Mouse (Mus musculus): ENCODE measurements at regions not wholly inside any gene's neighbourhood (a gene's known extent, or its start where the extent isn't known, plus 50 kb on each side); places are given as distances from the start of the nearest gene placed in this dataset.

DNA sequence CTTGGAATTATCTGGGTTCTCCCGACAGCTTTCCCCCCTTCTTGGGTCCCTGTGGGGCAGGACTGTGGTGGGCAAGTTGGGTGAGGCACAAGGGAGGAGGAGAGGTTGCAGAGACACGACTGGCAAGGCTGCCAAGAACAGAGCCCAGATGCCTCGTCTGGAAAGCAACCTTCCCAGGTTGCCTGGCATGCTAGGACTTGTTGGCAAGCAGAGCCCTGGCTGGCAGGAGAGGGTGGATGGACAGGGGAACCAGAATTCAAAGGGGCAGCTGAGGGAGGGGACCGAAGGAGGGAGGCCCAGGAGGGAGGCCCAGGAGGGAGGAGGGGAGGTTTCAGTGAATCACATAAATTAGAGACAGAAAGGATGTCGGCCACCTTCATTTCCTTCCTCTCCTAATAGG lies 274.8 kb downstream of the Sox9 start:
- Histone ChIP-seq H3K27ac (ENCODE audit: low read length) (no peak overlapping the region), H3K9ac (replicated peaks; ENCODE audit: low read depth) (no peak overlapping the region), H3K4me1 (ENCODE audit: insufficient read depth, low read depth, low read length) (no peaks in the 10 kb centered on the region), H3K9me3 (ENCODE audit: low read length) (no peaks in the 10 kb centered on the region), H3K4me3 (ENCODE audit: low read depth, low read length) (no peak overlapping the region), H3K4me2 (replicated peaks; ENCODE audit: low read depth, low read length) (no peak overlapping the region), H3K27me3 (replicated peaks; ENCODE audit: insufficient read depth, low read length) (no peaks in the 10 kb centered on the region), H3K36me3 (ENCODE audit: insufficient read depth, low read length) (no peaks in the 10 kb centered on the region)
- ATAC-seq = no peak
- DNase-seq (ENCODE audit: low spot score) = no peak
- WGBS = 21% methylated on average over 5 of the region's 5 CpGs
- TF ChIP-seq CTCF (IDR thresholded peaks at IDR 0.05) (no peak), EP300 (IDR thresholded peaks at IDR 0.05) (no peak)

DNA sequence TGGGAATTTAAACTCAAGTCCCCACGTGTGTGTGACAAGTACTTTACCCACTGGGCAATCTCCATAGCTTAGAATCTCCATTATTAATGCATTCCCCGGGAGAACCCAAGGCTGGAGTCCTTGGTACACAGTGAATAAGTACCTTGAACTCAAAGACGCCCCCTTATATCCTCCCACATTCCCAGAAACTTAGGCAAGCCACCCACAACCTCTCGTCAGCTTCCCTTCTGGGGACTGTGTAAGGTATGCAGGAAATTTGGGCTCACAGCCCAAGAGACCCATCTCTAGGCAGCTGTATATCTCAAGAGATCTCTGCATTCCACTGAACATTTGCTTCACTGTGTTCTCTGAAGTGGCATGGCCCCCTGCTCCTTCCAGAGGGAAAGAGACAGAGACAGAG lies 288.3 kb downstream of the Sox9 start:
- Histone ChIP-seq H3K4me1 (ENCODE audit: insufficient read depth, low read depth, low read length) (no peaks in the 10 kb centered on the region), H3K27ac (ENCODE audit: low read length) (no peak overlapping the region), H3K9ac (replicated peaks; ENCODE audit: low read depth) (no peak overlapping the region), H3K4me3 (ENCODE audit: low read depth, low read length) (no peak overlapping the region), H3K27me3 (replicated peaks; ENCODE audit: insufficient read depth, low read length) (no peaks in the 10 kb centered on the region), H3K36me3 (ENCODE audit: insufficient read depth, low read length) (no peaks in the 10 kb centered on the region), H3K9me3 (ENCODE audit: low read length) (no peaks in the 10 kb centered on the region), H3K4me2 (replicated peaks; ENCODE audit: low read depth, low read length) (no peak overlapping the region)
- TF ChIP-seq CTCF (IDR thresholded peaks at IDR 0.05) (no peak), EP300 (IDR thresholded peaks at IDR 0.05) (no peak)
- DNase-seq (ENCODE audit: low spot score) (no peak), ATAC-seq (peak; percentile 50; the same call in 1 of the 2 replicates)
- WGBS = 50% methylated on average over 4 of the region's 4 CpGs

DNA sequence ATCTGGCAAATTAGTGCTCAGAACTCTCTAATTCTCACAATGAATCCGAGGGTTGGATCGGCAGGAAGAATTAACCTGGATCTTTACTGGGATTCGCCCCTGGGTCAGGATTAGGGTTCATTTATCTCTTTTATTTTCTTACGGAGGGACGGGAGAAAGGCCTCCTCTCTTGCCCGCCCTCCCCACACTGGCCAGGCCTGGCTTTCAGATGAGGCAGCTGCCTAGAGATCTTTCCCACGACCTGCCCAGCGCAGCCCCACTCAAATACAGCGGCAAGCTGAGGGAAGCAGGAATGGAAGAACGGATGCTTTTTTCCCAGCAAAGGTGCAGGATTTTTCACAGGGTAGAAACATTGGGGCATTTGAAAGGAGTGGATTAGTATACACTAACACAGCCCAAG lies 289.9 kb downstream of the Sox9 start:
- no peaks in the 10 kb centered on the region for H3K4me1 ChIP-seq (ENCODE audit: insufficient read depth, low read depth, low read length)
- H3K4me2 ChIP-seq (replicated peaks; ENCODE audit: low read depth, low read length) = no peak overlapping the region
- H3K9ac ChIP-seq (replicated peaks; ENCODE audit: low read depth) = no peak overlapping the region
- ATAC-seq (no peak), DNase-seq (ENCODE audit: low spot score) (no peak)
- no peak overlapping the region for H3K27ac ChIP-seq (ENCODE audit: low read length)
- no peak overlapping the region for H3K4me3 ChIP-seq (ENCODE audit: low read depth, low read length)
- H3K27me3 ChIP-seq (replicated peaks; ENCODE audit: insufficient read depth, low read length) = no peaks in the 10 kb centered on the region
- H3K36me3 ChIP-seq (ENCODE audit: insufficient read depth, low read length) = no peaks in the 10 kb centered on the region
- TF ChIP-seq CTCF (IDR thresholded peaks at IDR 0.05) = no peak
- TF ChIP-seq EP300 (IDR thresholded peaks at IDR 0.05) = no peak
- WGBS = 61% methylated on average over 10 of the region's 10 CpGs
- H3K9me3 ChIP-seq (ENCODE audit: low read length) = no peaks in the 10 kb centered on the region

DNA sequence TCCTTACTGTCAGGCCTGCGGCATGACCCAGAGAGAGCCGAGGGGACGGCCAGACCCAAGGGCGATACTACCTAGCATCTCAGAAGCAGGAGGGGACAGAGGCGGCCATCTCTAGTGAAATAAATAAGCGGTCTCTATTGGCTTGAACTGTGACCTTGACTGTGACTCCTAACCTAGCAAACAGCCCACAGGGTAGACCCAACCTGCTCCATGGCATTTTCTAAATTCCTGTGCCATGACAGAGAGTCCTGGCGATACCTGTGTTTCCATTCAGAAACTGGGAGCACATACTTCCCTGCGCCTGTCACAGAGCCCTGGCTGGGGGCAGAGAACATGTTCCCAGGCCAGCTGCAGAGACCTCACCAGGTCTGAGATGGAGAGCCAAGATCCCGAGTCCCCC lies 292.3 kb downstream of the Sox9 start:
- Histone ChIP-seq H3K9me3 (ENCODE audit: low read length) (no peaks in the 10 kb centered on the region), H3K4me3 (ENCODE audit: low read depth, low read length) (no peak overlapping the region), H3K4me2 (replicated peaks; ENCODE audit: low read depth, low read length) (no peak overlapping the region), H3K4me1 (ENCODE audit: insufficient read depth, low read depth, low read length) (no peaks in the 10 kb centered on the region), H3K9ac (replicated peaks; ENCODE audit: low read depth) (no peak overlapping the region), H3K27ac (ENCODE audit: low read length) (no peak overlapping the region), H3K36me3 (ENCODE audit: insufficient read depth, low read length) (no peaks in the 10 kb centered on the region), H3K27me3 (replicated peaks; ENCODE audit: insufficient read depth, low read length) (no peaks in the 10 kb centered on the region)
- TF ChIP-seq CTCF (IDR thresholded peaks at IDR 0.05) = no peak
- TF ChIP-seq EP300 (IDR thresholded peaks at IDR 0.05) = 0 out of 2 replicates have a peak, but pooled peaks have one; percentile 39
- DNase-seq (ENCODE audit: low spot score) (no peak), ATAC-seq (peak; percentile 64)
- 64% methylated on average over 9 of the region's 9 CpGs for whole genome bisulfite sequencing

DNA sequence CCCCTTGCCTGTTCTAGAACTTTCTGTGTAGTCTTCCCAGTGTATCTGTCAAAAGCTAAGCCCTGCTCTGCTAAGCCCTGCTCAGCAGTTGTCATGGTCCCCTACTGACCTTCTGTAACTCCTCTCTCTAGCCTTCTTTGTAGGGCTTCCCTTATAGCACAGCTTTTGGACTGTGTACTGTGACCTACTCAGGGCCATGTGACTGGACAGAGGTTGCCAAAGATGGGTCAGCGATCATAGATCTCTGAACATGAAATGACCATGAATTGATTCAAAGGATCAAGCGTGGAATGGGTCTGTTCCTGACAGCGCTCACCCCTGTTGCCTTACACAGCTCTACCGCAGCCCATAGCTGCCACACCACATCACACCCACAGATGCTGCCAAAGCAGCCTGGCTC lies 294.3 kb downstream of the Sox9 start:
- Histone ChIP-seq H3K36me3 (ENCODE audit: insufficient read depth, low read length) (no peaks in the 10 kb centered on the region), H3K4me1 (ENCODE audit: insufficient read depth, low read depth, low read length) (no peaks in the 10 kb centered on the region), H3K4me3 (ENCODE audit: low read depth, low read length) (no peak overlapping the region), H3K27ac (ENCODE audit: low read length) (no peak overlapping the region), H3K27me3 (replicated peaks; ENCODE audit: insufficient read depth, low read length) (no peaks in the 10 kb centered on the region), H3K9me3 (ENCODE audit: low read length) (no peaks in the 10 kb centered on the region), H3K9ac (replicated peaks; ENCODE audit: low read depth) (no peak overlapping the region), H3K4me2 (replicated peaks; ENCODE audit: low read depth, low read length) (no peak overlapping the region)
- no peak for TF ChIP-seq EP300 (IDR thresholded peaks at IDR 0.05)
- TF ChIP-seq CTCF (IDR thresholded peaks at IDR 0.05) = no peak
- 91% methylated on average over 4 of the region's 4 CpGs for WGBS
- no peak for DNase-seq (ENCODE audit: low spot score)
- ATAC-seq = no peak

DNA sequence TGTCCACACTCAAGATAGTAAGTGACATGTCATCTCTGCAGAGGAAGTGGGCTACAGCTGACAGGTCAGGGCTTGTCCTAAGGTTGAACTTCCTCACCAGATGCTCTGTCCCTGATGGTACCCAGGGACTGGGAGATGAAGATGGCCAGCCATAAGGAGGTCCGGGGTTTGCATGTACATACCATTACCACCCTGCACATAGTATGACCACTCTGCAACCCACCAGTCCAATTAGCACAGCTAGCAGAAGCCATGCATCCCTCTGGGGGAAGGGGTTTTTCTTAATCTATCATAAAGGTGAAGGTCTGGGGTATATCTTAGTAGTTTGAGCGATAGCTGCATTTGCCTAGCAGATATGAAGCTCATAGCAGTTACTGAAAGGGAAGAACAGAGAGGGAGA lies 298.3 kb downstream of the Sox9 start:
- H3K4me3 ChIP-seq (ENCODE audit: low read depth, low read length) = no peak overlapping the region
- no peaks in the 10 kb centered on the region for H3K27me3 ChIP-seq (replicated peaks; ENCODE audit: insufficient read depth, low read length)
- DNase-seq (ENCODE audit: low spot score) = no peak
- H3K4me2 ChIP-seq (replicated peaks; ENCODE audit: low read depth, low read length) = no peak overlapping the region
- no peaks in the 10 kb centered on the region for H3K36me3 ChIP-seq (ENCODE audit: insufficient read depth, low read length)
- TF ChIP-seq EP300 (IDR thresholded peaks at IDR 0.05) (no peak), CTCF (IDR thresholded peaks at IDR 0.05) (no peak)
- WGBS = 82% methylated on average over 2 of the region's 2 CpGs
- ATAC-seq = no peak
- no peak overlapping the region for H3K27ac ChIP-seq (ENCODE audit: low read length)
- no peaks in the 10 kb centered on the region for H3K9me3 ChIP-seq (ENCODE audit: low read length)
- H3K4me1 ChIP-seq (ENCODE audit: insufficient read depth, low read depth, low read length) = no peaks in the 10 kb centered on the region
- H3K9ac ChIP-seq (replicated peaks; ENCODE audit: low read depth) = no peak overlapping the region

DNA sequence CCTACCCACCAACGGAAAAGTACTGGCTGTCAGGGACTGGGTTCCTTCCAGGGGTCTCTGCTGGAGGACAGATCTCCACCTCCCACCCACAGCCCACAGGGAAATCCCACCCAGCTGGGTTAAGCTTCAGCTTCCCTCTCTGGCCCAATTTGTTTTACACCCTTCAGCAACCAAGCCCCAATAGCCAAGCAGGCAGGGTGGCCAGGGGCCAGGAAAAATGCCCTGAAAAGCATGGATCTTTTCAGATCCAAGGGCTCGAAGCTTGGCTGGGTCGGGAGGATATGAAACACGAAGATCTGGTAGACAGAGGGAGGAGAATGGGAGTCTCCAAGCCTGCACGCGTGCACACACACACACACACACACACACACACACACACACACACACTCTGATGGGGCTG lies 302.4 kb downstream of the Sox9 start:
- Histone ChIP-seq H3K27me3 (replicated peaks; ENCODE audit: insufficient read depth, low read length) (no peaks in the 10 kb centered on the region), H3K9me3 (ENCODE audit: low read length) (no peaks in the 10 kb centered on the region), H3K9ac (replicated peaks; ENCODE audit: low read depth) (no peak overlapping the region), H3K4me1 (ENCODE audit: insufficient read depth, low read depth, low read length) (no peaks in the 10 kb centered on the region), H3K4me2 (replicated peaks; ENCODE audit: low read depth, low read length) (no peak overlapping the region), H3K4me3 (ENCODE audit: low read depth, low read length) (no peak overlapping the region), H3K36me3 (ENCODE audit: insufficient read depth, low read length) (no peaks in the 10 kb centered on the region), H3K27ac (ENCODE audit: low read length) (no peak overlapping the region)
- no peak for TF ChIP-seq EP300 (IDR thresholded peaks at IDR 0.05)
- no peak for TF ChIP-seq CTCF (IDR thresholded peaks at IDR 0.05)
- DNase-seq (ENCODE audit: low spot score) = no peak
- no peak for ATAC-seq
- WGBS = 82% methylated on average over 6 of the region's 6 CpGs

Data from lung, postnatal 0 days (tissue).